Mouse (Mus musculus) testis, adult 2 months (tissue): Measurements from ENCODE around the gene Tceal5.

Experiments
- CTCF ChIP-seq: fragments of 200-500 bp; IDR thresholded peaks from 2 replicates; pipeline ENCODE4 v1.5.1; 2012; ENCODE audit warnings: low read depth, mild to moderate bottlenecking, inconsistent platforms, low read length, moderate library complexity; ENCODE audit not compliant: control insufficient read depth, insufficient read depth, insufficient replicate concordance
- POLR2A ChIP-seq: fragments of 200-500 bp; IDR thresholded peaks from 2 replicates; pipeline ENCODE4 v1.6.1; 2012; ENCODE audit warnings: low read depth, mild to moderate bottlenecking, inconsistent platforms, low read length, moderate library complexity; ENCODE audit not compliant: control insufficient read depth

DNA sequence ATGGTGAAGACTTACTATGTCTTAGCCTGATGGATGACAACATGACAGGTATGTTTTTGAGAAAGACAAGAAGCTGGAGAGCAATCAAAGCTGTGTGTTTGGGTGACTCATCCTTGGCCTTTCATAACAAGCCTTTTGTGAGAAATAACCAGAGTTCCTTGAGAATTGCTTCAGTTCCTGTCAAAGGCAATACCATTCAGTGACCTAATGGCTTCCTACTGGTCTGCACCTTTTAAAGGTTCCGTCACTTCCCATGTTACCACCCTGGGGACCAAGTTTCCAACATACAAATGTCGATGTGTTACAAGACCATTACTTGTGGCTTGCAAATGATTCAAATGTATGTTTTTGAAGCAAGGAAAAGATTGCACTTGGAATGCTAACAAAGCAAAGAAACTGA lies 39.5 kb upstream of the Tceal5 start:
- no peak for TF ChIP-seq CTCF
- no peak for TF ChIP-seq POLR2A
